Mouse (Mus musculus) CH12.LX (cell line): ENCODE results near the gene Rdm1. TPM values are rescaled to one million over a fixed set of nuclear protein-coding genes. Genes with fewer than 3 reads are reported as not detected.

ENCODE experiments used
- DNase-seq: peaks from one replicate; pipeline ENCODE4 v3.0.0-alpha.2; 2013; ENCODE audit errors: extremely low read depth
- H3K27ac ChIP-seq: 2 replicates; pipeline ENCODE4 v1.5.1; 2012; ENCODE audit warnings: low read depth, mild to moderate bottlenecking, control low read depth, moderate library complexity; ENCODE audit not compliant: insufficient read depth
- H3K27me3 ChIP-seq: replicated peaks from 2 replicates; pipeline ENCODE3; 2012; ENCODE audit warnings: inconsistent platforms
- H3K36me3 ChIP-seq, 2 experiments: replicated peaks in 1 of 2; 2 replicates each; pipeline versions ENCODE3 to v1.6.1; 2012; ENCODE audit warnings: inconsistent platforms in 1 of 2, low read length in 1 of 2, mild to moderate bottlenecking in 1 of 2, mixed read lengths in 1 of 2, moderate library complexity in 1 of 2; ENCODE audit not compliant: control insufficient read depth in 1 of 2, insufficient read depth in 1 of 2
- H3K4me1 ChIP-seq, 2 experiments: 2 replicates each; pipeline ENCODE4 v1.6.1; 2012; ENCODE audit warnings: inconsistent platforms in 1 of 2, moderate library complexity in 1 of 2; ENCODE audit not compliant: insufficient read depth in 2 of 2, control insufficient read depth in 1 of 2
- H3K4me2 ChIP-seq: 2 replicates; pipeline ENCODE4 v1.6.1; 2012; ENCODE audit warnings: low read depth, mild to moderate bottlenecking, control low read depth; ENCODE audit not compliant: poor library complexity, insufficient read depth, severe bottlenecking
- H3K4me3 ChIP-seq, 3 experiments: fragments of 150-350 bp in 1 of 3; sonication (generic) in 1 of 3; replicated peaks in 1 of 3; 2 replicates each; pipeline versions ENCODE3 to v1.5.1; 2011 to 2012; ENCODE audit warnings: low read depth in 2 of 3, low read length in 2 of 3, mild to moderate bottlenecking in 2 of 3, moderate library complexity in 2 of 3, control low read depth in 1 of 3, improper control_type of control experiment in 1 of 3, inconsistent platforms in 1 of 3, mixed read lengths in 1 of 3; ENCODE audit not compliant: poor library complexity in 1 of 3
- H3K79me2 ChIP-seq: replicated peaks from 2 replicates; pipeline ENCODE4 v1.6.1; 2012; ENCODE audit warnings: mild to moderate bottlenecking, moderate library complexity; ENCODE audit not compliant: control insufficient read depth, poor library complexity, insufficient read depth, severe bottlenecking; ENCODE audit errors: extremely low read depth
- H3K9ac ChIP-seq: 2 replicates; pipeline ENCODE4 v1.6.1; 2012; ENCODE audit warnings: low read depth, mild to moderate bottlenecking, control low read depth, moderate library complexity; ENCODE audit not compliant: insufficient read depth
- H3K9me3 ChIP-seq: replicated peaks from 2 replicates; pipeline ENCODE3; 2012; ENCODE audit warnings: low read length, inconsistent platforms, mixed read lengths
- BHLHE40 ChIP-seq: IDR thresholded peaks from 2 replicates; pipeline ENCODE4 v1.6.1; 2011; ENCODE audit warnings: mild to moderate bottlenecking, low read depth, low read length, improper control_type of control experiment
- CHD1 ChIP-seq: IDR thresholded peaks from 2 replicates; pipeline ENCODE4 v1.6.1; 2012; ENCODE audit warnings: low read depth, low read length, improper control_type of control experiment, inconsistent platforms
- CHD2 ChIP-seq: IDR thresholded peaks from 2 replicates; pipeline ENCODE4 v1.6.1; 2011; ENCODE audit warnings: low read length, improper control_type of control experiment
- CTCF ChIP-seq, 2 experiments: IDR thresholded peaks in 1 of 2; conservative IDR thresholded peaks in 1 of 2; 2 replicates each; pipeline ENCODE4 v1.5.1; 2011 to 2012; ENCODE audit warnings: low read depth in 2 of 2, low read length in 2 of 2, improper control_type of control experiment in 1 of 2, inconsistent platforms in 1 of 2, mild to moderate bottlenecking in 1 of 2, moderate library complexity in 1 of 2
- EP300 ChIP-seq: IDR thresholded peaks from 2 replicates; pipeline ENCODE4 v1.6.1; 2011; ENCODE audit warnings: low read length, improper control_type of control experiment
- GABPA ChIP-seq: IDR thresholded peaks from 2 replicates; pipeline ENCODE4 v1.6.1; 2012; ENCODE audit warnings: low read depth, low read length, improper control_type of control experiment, inconsistent platforms; ENCODE audit not compliant: insufficient replicate concordance
- IRF4 ChIP-seq: IDR thresholded peaks from 2 replicates; pipeline ENCODE4 v1.6.1; 2014; ENCODE audit warnings: low read depth, mild to moderate bottlenecking, inconsistent platforms, low read length, improper control_type of control experiment
- JUND ChIP-seq: conservative IDR thresholded peaks from 2 replicates; pipeline ENCODE4 v1.6.1; 2011; ENCODE audit warnings: low read depth, low read length, improper control_type of control experiment
- KAT2A ChIP-seq: IDR thresholded peaks from 2 replicates; pipeline ENCODE4 v1.6.1; 2012; ENCODE audit warnings: low read length, improper control_type of control experiment, inconsistent platforms; ENCODE audit not compliant: insufficient replicate concordance
- MAX ChIP-seq: IDR thresholded peaks from 2 replicates; pipeline ENCODE4 v1.6.1; 2011; ENCODE audit warnings: low read length, improper control_type of control experiment
- MXI1 ChIP-seq: IDR thresholded peaks from 2 replicates; pipeline ENCODE4 v1.6.1; 2011; ENCODE audit warnings: mild to moderate bottlenecking, low read depth, low read length, improper control_type of control experiment
- MYC ChIP-seq: IDR thresholded peaks from 2 replicates; pipeline ENCODE4 v1.6.1; 2011; ENCODE audit warnings: low read depth, mild to moderate bottlenecking, improper control_type of control experiment, low read length
- POLR2AphosphoS2 ChIP-seq: IDR thresholded peaks from 2 replicates; pipeline ENCODE4 v1.6.1; 2011; ENCODE audit warnings: low read depth, low read length, improper control_type of control experiment
- RCOR1 ChIP-seq: conservative IDR thresholded peaks from 2 replicates; pipeline ENCODE4 v1.6.1; 2012; ENCODE audit warnings: low read depth, mild to moderate bottlenecking, inconsistent platforms, low read length, improper control_type of control experiment
- SIN3A ChIP-seq: IDR thresholded peaks from 2 replicates; pipeline ENCODE4 v1.6.1; 2012; ENCODE audit warnings: low read length, improper control_type of control experiment, inconsistent platforms
- TBP ChIP-seq: conservative IDR thresholded peaks from 2 replicates; pipeline ENCODE4 v1.6.1; 2011; ENCODE audit warnings: low read depth, low read length, improper control_type of control experiment
- UBTF ChIP-seq: IDR thresholded peaks from 2 replicates; pipeline ENCODE4 v1.6.1; 2012; ENCODE audit warnings: low read depth, mild to moderate bottlenecking, inconsistent platforms, low read length, improper control_type of control experiment, moderate library complexity
- USF1 ChIP-seq: IDR thresholded peaks from 2 replicates; pipeline ENCODE4 v1.6.1; 2014; ENCODE audit warnings: low read depth, mild to moderate bottlenecking, inconsistent platforms, low read length, improper control_type of control experiment
- ZC3H11A ChIP-seq: IDR thresholded peaks from 2 replicates; pipeline ENCODE4 v1.6.1; 2012; ENCODE audit warnings: low read depth, mild to moderate bottlenecking, inconsistent platforms, low read length, improper control_type of control experiment
- ZKSCAN1 ChIP-seq: IDR thresholded peaks from 2 replicates; pipeline ENCODE4 v1.6.1; 2012; ENCODE audit warnings: low read depth, inconsistent platforms, low read length, improper control_type of control experiment, borderline replicate concordance
- ZMIZ1 ChIP-seq: IDR thresholded peaks from 2 replicates; pipeline ENCODE4 v1.6.1; 2012; ENCODE audit warnings: low read depth, mild to moderate bottlenecking, inconsistent platforms, low read length, improper control_type of control experiment
- dilution Hi-C: fragments of 300-500 bp; cut with MboI; formaldehyde crosslinking; loops from 2 replicates; pipeline ENCODE4 v1.14.3; 2020; ENCODE audit warnings: low sequenced_read_pairs; ENCODE audit not compliant: extremely low pct_unique_long_range_greater_than_20kb, extremely low pct_ligation_motif_present
- in situ Hi-C: fragments of 300-500 bp; cut with MboI; formaldehyde crosslinking; loops from 3 replicates; pipeline ENCODE4 v1.14.3; 2019; ENCODE audit warnings: low sequenced_read_pairs, low pct_ligation_motif_present, low pct_unique_long_range_greater_than_20kb, mixed read lengths
- polyA plus RNA-seq: library from polyadenylated mRNA; unstranded; fragments of >175 nt; gene quantifications from 2 replicates; pipeline ENCODE4 v1.2.1, GENCODE M21; 2012; ENCODE audit warnings: low read depth; ENCODE audit not compliant: insufficient read length
- total RNA-seq, 2 experiments: library from RNA; depleted of rRNA; stranded (reverse); fragments of 300-350 nt in 1 of 2; fragments of >200 nt in 1 of 2; gene quantifications; 2 replicates each; pipeline ENCODE4 v1.2.3; 2012 to 2014

Rdm1 gene
- total and polyA plus RNA-seq, 3 experiments, result 9.6 to 28.5 (median 19.2) TPM

GRCm38 (mm10) chr11:101664825-101665635, 38.0 kb downstream of the Rdm1 start, which contains the start of gene Arl4d (continued):
- TF ChIP-seq IRF4 (no peak), MYC (0 out of 2 replicates have a peak, but pooled peaks have one; percentile 50), ZKSCAN1 (no peak), UBTF (no peak), JUND (no peak), ZC3H11A (no peak), EP300 (no peak), USF1 (0 out of 2 replicates have a peak, but pooled peaks have one; percentile 4), TBP (peak; percentile 96), POLR2AphosphoS2 (peak; percentile 90; the same call in 1 of the 2 replicates), CTCF (conservative IDR thresholded peaks at IDR 0.05 in 1 of 2, IDR thresholded peaks at IDR 0.05 in 1 of 2; ENCODE audit: low read depth in 2 of 2, low read length in 2 of 2) (peak in 1 of 2 experiments; percentile 60; a peak in 2 of 4 replicates), BHLHE40 (no peak), ZMIZ1 (peak; percentile 97), MXI1 (0 out of 2 replicates have a peak, but pooled peaks have one; percentile 5), MAX (peak; percentile 34; the same call in 1 of the 2 replicates), RCOR1 (no peak), SIN3A (no peak), KAT2A (no peak)

GRCm38 (mm10) chr11:101665636-101665992, 38.6 kb downstream of the Rdm1 start:
- dilution Hi-C loops, result no loop called here
- Histone ChIP-seq H3K36me3 (no peaks in the 10 kb centered on the region), H3K9ac (peak overlapping the region; percentile 55), H3K4me2 (peak overlapping the region; percentile 66), H3K4me1 (peaks cover 8 to 14% of the 10 kb centered on the region in 2 experiments; a peak in 3 of 4 replicates), H3K27ac (no peak overlapping the region), H3K9me3 (no peaks in the 10 kb centered on the region), H3K4me3 (peak overlapping the region; percentile 43 to 55 (median 50)), H3K27me3 (peaks cover 63% of the 10 kb centered on the region), H3K79me2 (no peaks in the 10 kb centered on the region)
- in situ Hi-C loops, result no loop called here
- no peak for DNase-seq
- TF ChIP-seq GABPA, result no peak
- no peak for TF ChIP-seq CHD1
- TF ChIP-seq CHD2, result 0 out of 2 replicates have a peak, but pooled peaks have one; percentile 19
